Mouse (Mus musculus): Measurements from ENCODE around the gene Bcar3. TPM values are rescaled to one million over a fixed set of nuclear protein-coding genes. Genes with fewer than 3 reads are reported as not detected.

Gene Bcar3
- polyA plus RNA-seq, 1 experiment from 2014 or later = 4.8 TPM

- H3K9ac ChIP-seq = no peak overlapping the region
- H3K4me1 ChIP-seq = no peaks in the 10 kb centered on the region
- no peak overlapping the region for H3K4me2 ChIP-seq
- H3K36me3 ChIP-seq = peaks cover 62% of the 10 kb centered on the region
- no peaks in the 10 kb centered on the region for H3K9me3 ChIP-seq
- ATAC-seq (ENCODE audit: extremely low read depth, insufficient number of reproducible peaks, low FRiP score, low TSS enrichment) = no peak
- no peak overlapping the region for H3K27ac ChIP-seq (replicated peaks)
- H3K4me3 ChIP-seq = no peak overlapping the region
- no peaks in the 10 kb centered on the region for H3K27me3 ChIP-seq (replicated peaks)
- 61% methylated on average over 4 of the region's 4 CpGs for WGBS
Observed at GRCm38 (mm10) chr3:122547469-122547868, 253.5 kb downstream of the Bcar3 start.

- Histone ChIP-seq H3K27me3 (replicated peaks) (no peaks in the 10 kb centered on the region), H3K9me3 (no peaks in the 10 kb centered on the region), H3K4me3 (no peak overlapping the region), H3K9ac (no peak overlapping the region), H3K36me3 (peaks cover 29% of the 10 kb centered on the region), H3K27ac (replicated peaks) (no peak overlapping the region), H3K4me2 (no peak overlapping the region), H3K4me1 (no peaks in the 10 kb centered on the region)
- WGBS = 92% methylated on average over 3 of the region's 3 CpGs
- ATAC-seq (ENCODE audit: extremely low read depth, insufficient number of reproducible peaks, low FRiP score, low TSS enrichment) = no peak
Observed at GRCm38 (mm10) chr3:122551174-122551573, 257.2 kb downstream of the Bcar3 start.

GRCm38 (mm10) chr3:122557766-122558165 lies 263.8 kb downstream of the Bcar3 start:
- Histone ChIP-seq H3K4me3 (no peak overlapping the region), H3K4me1 (no peaks in the 10 kb centered on the region), H3K4me2 (no peak overlapping the region), H3K9me3 (no peaks in the 10 kb centered on the region), H3K27ac (replicated peaks) (no peak overlapping the region), H3K36me3 (peaks cover 16% of the 10 kb centered on the region), H3K27me3 (replicated peaks) (no peaks in the 10 kb centered on the region), H3K9ac (no peak overlapping the region)
- WGBS = 69% methylated on average over 2 of the region's 2 CpGs
- ATAC-seq (ENCODE audit: extremely low read depth, insufficient number of reproducible peaks, low FRiP score, low TSS enrichment) = no peak

- ATAC-seq (ENCODE audit: extremely low read depth, insufficient number of reproducible peaks, low FRiP score, low TSS enrichment) = no peak
- no peaks in the 10 kb centered on the region for H3K27me3 ChIP-seq (replicated peaks)
- peaks cover 29% of the 10 kb centered on the region for H3K36me3 ChIP-seq
- no peak overlapping the region for H3K4me2 ChIP-seq
- no peak overlapping the region for H3K27ac ChIP-seq (replicated peaks)
- H3K4me1 ChIP-seq = peaks cover 6% of the 10 kb centered on the region
- no peak overlapping the region for H3K9ac ChIP-seq
- WGBS = 19% methylated on average over 7 of the region's 7 CpGs
- H3K4me3 ChIP-seq = no peak overlapping the region
- H3K9me3 ChIP-seq = no peaks in the 10 kb centered on the region
Observed at GRCm38 (mm10) chr3:122565285-122565684, 271.3 kb downstream of the Bcar3 start.

GRCm38 (mm10) chr3:122566112-122566511 lies 272.2 kb downstream of the Bcar3 start:
- H3K9me3 ChIP-seq = no peaks in the 10 kb centered on the region
- 76% methylated on average over 3 of the region's 3 CpGs for WGBS
- no peak overlapping the region for H3K27ac ChIP-seq (replicated peaks)
- no peak for ATAC-seq (ENCODE audit: extremely low read depth, insufficient number of reproducible peaks, low FRiP score, low TSS enrichment)
- H3K4me3 ChIP-seq = no peak overlapping the region
- no peaks in the 10 kb centered on the region for H3K27me3 ChIP-seq (replicated peaks)
- H3K4me1 ChIP-seq = peaks cover 6% of the 10 kb centered on the region
- H3K4me2 ChIP-seq = no peak overlapping the region
- no peak overlapping the region for H3K9ac ChIP-seq
- H3K36me3 ChIP-seq = peaks cover 24% of the 10 kb centered on the region

GRCm38 (mm10) chr3:122566549-122566948 lies 272.6 kb downstream of the Bcar3 start:
- Histone ChIP-seq H3K9ac (no peak overlapping the region), H3K27ac (replicated peaks) (no peak overlapping the region), H3K4me3 (no peak overlapping the region), H3K4me1 (peaks cover 6% of the 10 kb centered on the region), H3K9me3 (no peaks in the 10 kb centered on the region), H3K4me2 (no peak overlapping the region), H3K27me3 (replicated peaks) (no peaks in the 10 kb centered on the region), H3K36me3 (peaks cover 21% of the 10 kb centered on the region)
- WGBS = 50% methylated on average over 4 of the region's 4 CpGs
- ATAC-seq (ENCODE audit: extremely low read depth, insufficient number of reproducible peaks, low FRiP score, low TSS enrichment) = no peak

- peaks cover 7% of the 10 kb centered on the region for H3K36me3 ChIP-seq
- no peaks in the 10 kb centered on the region for H3K27me3 ChIP-seq (replicated peaks)
- H3K9ac ChIP-seq = no peak overlapping the region
- no peaks in the 10 kb centered on the region for H3K4me1 ChIP-seq
- H3K4me3 ChIP-seq = no peak overlapping the region
- H3K4me2 ChIP-seq = no peak overlapping the region
- H3K9me3 ChIP-seq = no peaks in the 10 kb centered on the region
- 85% methylated on average over 5 of the region's 5 CpGs for WGBS
- no peak overlapping the region for H3K27ac ChIP-seq (replicated peaks)
- ATAC-seq (ENCODE audit: extremely low read depth, insufficient number of reproducible peaks, low FRiP score, low TSS enrichment) = no peak
Observed at GRCm38 (mm10) chr3:122573426-122574286, 279.7 kb downstream of the Bcar3 start.

- Histone ChIP-seq H3K9ac (no peak overlapping the region), H3K4me1 (no peaks in the 10 kb centered on the region), H3K9me3 (no peaks in the 10 kb centered on the region), H3K4me2 (no peak overlapping the region), H3K4me3 (no peak overlapping the region), H3K27ac (replicated peaks) (no peak overlapping the region), H3K27me3 (replicated peaks) (no peaks in the 10 kb centered on the region), H3K36me3 (peaks cover 7% of the 10 kb centered on the region)
- 56% methylated on average over 1 of the region's 1 CpGs for WGBS
- no peak for ATAC-seq (ENCODE audit: extremely low read depth, insufficient number of reproducible peaks, low FRiP score, low TSS enrichment)
Observed at GRCm38 (mm10) chr3:122574921-122575320, 281.0 kb downstream of the Bcar3 start.

- ATAC-seq (ENCODE audit: extremely low read depth, insufficient number of reproducible peaks, low FRiP score, low TSS enrichment) = no peak
- no peaks in the 10 kb centered on the region for H3K9me3 ChIP-seq
- no peaks in the 10 kb centered on the region for H3K27me3 ChIP-seq (replicated peaks)
- H3K4me1 ChIP-seq = peaks cover 6% of the 10 kb centered on the region; the same call in 1 of the 2 replicates
- H3K36me3 ChIP-seq = peaks cover 7% of the 10 kb centered on the region
- no peak overlapping the region for H3K9ac ChIP-seq
- H3K4me2 ChIP-seq = no peak overlapping the region
- H3K27ac ChIP-seq (replicated peaks) = no peak overlapping the region
- H3K4me3 ChIP-seq = no peak overlapping the region
Observed at GRCm38 (mm10) chr3:122577360-122577759, 283.4 kb downstream of the Bcar3 start.

MicroRNAs within 50 kb of the gene (microRNA counts, 519-probe panel; counts per million panel counts)
- microRNA mmu-miR-760 = 209 counts per million, percentile 61 among the panel's probes with 10 or more counts

Small RNAs within 50 kb of the gene (microRNA-seq; reads per million reads assigned to microRNA genes)
- gene Mir760 (56.7 reads per million, percentile 45 among the genes with 10 or more reads in this experiment), gene Mir7657 (not detected)

Other genes with a start within 250 kb of the Bcar3 start
- gene Abca4, start 249.7 kb upstream of the Bcar3 start, polyA plus RNA-seq (2015; fragmentation: Nextera tagmentation; extraction: Ambion mirVana) = 2.4 and 2.5 TPM in 2 replicates
- gene Gclm, start 48.6 kb upstream of the Bcar3 start, polyA plus RNA-seq (2015; fragmentation: Nextera tagmentation; extraction: Ambion mirVana) = 80.1 and 90.0 TPM in 2 replicates
- 44.5 and 45.0 TPM in 2 replicates for gene Dnttip2, start 19.7 kb upstream of the Bcar3 start, polyA plus RNA-seq (2015; fragmentation: Nextera tagmentation; extraction: Ambion mirVana)